ENCODE assay signal across 23 mouse cellular contexts in the genomic region with DNA sequence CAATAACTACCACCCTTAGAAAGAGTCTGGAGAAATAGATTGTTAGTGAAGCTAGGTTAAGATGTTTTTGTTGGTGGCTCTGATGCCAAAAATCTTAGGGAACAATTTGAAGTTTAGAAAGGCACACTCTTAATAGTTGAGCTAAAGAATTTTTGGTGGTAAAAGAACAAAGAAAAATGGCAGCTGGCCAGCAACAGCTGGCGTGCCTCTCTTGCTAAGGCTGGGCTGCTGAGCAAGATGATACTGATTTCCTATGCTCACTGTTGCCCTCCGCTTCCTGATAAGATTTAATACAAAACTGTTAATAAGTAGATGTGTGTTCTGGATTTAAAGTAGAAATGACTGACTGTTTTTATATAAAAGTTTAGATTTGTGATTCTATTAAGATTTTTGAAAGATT. TPM values are rescaled to one million over a fixed set of nuclear protein-coding genes. Genes with fewer than 3 reads are reported as not detected.
DNase-seq lines count a peak whose midpoint lies in the region; ATAC-seq and TF ChIP-seq lines count a peak whose summit lies in the region.
"Had no signal": no experiment of that assay in that cellular context is flagged by ENCODE, and none has a peak within 500 bp of the region (broad histone marks: within the 10 kb centered on the region; RNA-seq: fewer than 3 reads in every experiment).

No protein-coding gene starts in this region.

- no peak overlapping the region for H3K4me2 ChIP-seq in lung, embryonic 14.5 days
- H3K4me2 ChIP-seq: embryonic facial prominence, embryonic 13.5 days; forebrain, embryonic 13.5 days; heart, embryonic 11.5 days; heart, embryonic 15.5 days; hindbrain, embryonic 13.5 days had no signal

- peaks cover 29% of the 10 kb centered on the region for H3K36me3 ChIP-seq in lung, embryonic 14.5 days (ENCODE audit: insufficient read depth)
- H3K36me3 ChIP-seq in MEL (ENCODE audit: control insufficient read depth in 1 of 2, insufficient read depth in 2 of 2, low read length in 2 of 2) = peaks cover 0 to 2% of the 10 kb centered on the region in 2 experiments; a peak in 2 of 4 replicates

- H3K9me3 ChIP-seq in lung, embryonic 14.5 days (ENCODE audit: low read depth, low read length) = no peaks in the 10 kb centered on the region
- no peaks in the 10 kb centered on the region for H3K9me3 ChIP-seq in MEL (replicated peaks; ENCODE audit: insufficient read depth, low read length)
- H3K9me3 ChIP-seq: embryonic facial prominence, embryonic 13.5 days; forebrain, embryonic 13.5 days; heart, embryonic 15.5 days; hindbrain, embryonic 13.5 days had no signal

- ATAC-seq in lung, embryonic 14.5 days (ENCODE audit: insufficient read depth) = no peak
- ATAC-seq: activated CD4-positive, CD25-positive, alpha-beta regulatory T cell, adult 4 months; forebrain, embryonic 13.5 days; forebrain, postnatal 0 days; Patski had no signal

- no peak overlapping the region for H3K9ac ChIP-seq in lung, embryonic 14.5 days
- H3K9ac ChIP-seq in MEL (ENCODE audit: control insufficient read depth, low read depth, low read length, poor library complexity, severe bottlenecking) = no peak overlapping the region
- H3K9ac ChIP-seq: embryonic facial prominence, embryonic 13.5 days; forebrain, embryonic 13.5 days; forebrain, postnatal 0 days; heart, embryonic 15.5 days; hindbrain, embryonic 13.5 days had no signal

- TF ChIP-seq CTCF in lung, embryonic 14.5 days (IDR thresholded peaks at IDR 0.05; ENCODE audit: low read depth) = no peak
- no peak for TF ChIP-seq CTCF in lung, adult 2 months (IDR thresholded peaks at IDR 0.05; ENCODE audit: insufficient read depth, low read length)
- TF ChIP-seq CTCF in MEL (IDR thresholded peaks at IDR 0.05 in 2 of 3, conservative IDR thresholded peaks at IDR 0.05 in 1 of 3; ENCODE audit: control insufficient read depth in 1 of 3, insufficient read depth in 1 of 3, low read depth in 2 of 3, low read length in 3 of 3, poor library complexity in 1 of 3, severe bottlenecking in 1 of 3) = no peak

- no peaks in the 10 kb centered on the region for H3K4me1 ChIP-seq in lung, embryonic 14.5 days (ENCODE audit: insufficient read depth)
- no peaks in the 10 kb centered on the region for H3K4me1 ChIP-seq in lung, adult 2 months (ENCODE audit: control insufficient read depth, insufficient read depth, low read length)
- no peaks in the 10 kb centered on the region for H3K4me1 ChIP-seq in MEL (ENCODE audit: control insufficient read depth in 1 of 2, insufficient read depth in 2 of 2, low read length in 2 of 2)
- H3K4me1 ChIP-seq: embryonic facial prominence, embryonic 13.5 days; forebrain, embryonic 13.5 days; heart, embryonic 15.5 days; hindbrain, embryonic 13.5 days had no signal

- H3K27me3 ChIP-seq in lung, embryonic 14.5 days (ENCODE audit: insufficient read depth, low read length) = no peaks in the 10 kb centered on the region
- H3K27me3 ChIP-seq in MEL (ENCODE audit: control insufficient read depth in 1 of 2, insufficient read depth in 2 of 2, low read length in 2 of 2) = no peaks in the 10 kb centered on the region
- H3K27me3 ChIP-seq: embryonic facial prominence, embryonic 13.5 days; forebrain, embryonic 13.5 days; heart, embryonic 15.5 days; hindbrain, embryonic 13.5 days; Patski had no signal

- no peak for TF ChIP-seq RAD21 in MEL (IDR thresholded peaks at IDR 0.05; ENCODE audit: low read depth, low read length)

- 50% methylated on average over 2 of the region's 2 CpGs for WGBS in lung, embryonic 14.5 days
- WGBS in lung, adult 2 months = 61% methylated on average over 2 of the region's 2 CpGs

- TF ChIP-seq EP300 in MEL (IDR thresholded peaks at IDR 0.05; ENCODE audit: low read depth in 1 of 2, low read length in 2 of 2) = no peak

- peak; percentile 33 for DNase-seq in kidney, postnatal 14 days
- no peak for DNase-seq in kidney, adult 9 months
- DNase-seq in lung, embryonic 14.5 days = peak; percentile 74
- DNase-seq in lung, adult 2 months = no peak
- DNase-seq in MEL (ENCODE audit: low read depth, low spot score) (peak; percentile 21), NIH3T3 (ENCODE audit: low read depth) (peak; percentile 25)
- no peak for DNase-seq in right cerebral cortex, postnatal 14 days
- DNase-seq: adrenal gland, postnatal 14 days; cerebellum, adult 11-12 months; cerebellum, adult 9-10 months; cerebellum, postnatal 25 days; forebrain, postnatal 0 days; gastrocnemius, postnatal 14 days; heart, adult 2 months; heart, postnatal 14 days had no signal

- H3K79me2 ChIP-seq in MEL (ENCODE audit: control insufficient read depth, insufficient read depth, low read length, poor library complexity) = no peaks in the 10 kb centered on the region

- no peak overlapping the region for H3K27ac ChIP-seq in lung, embryonic 14.5 days (ENCODE audit: low read depth)
- H3K27ac ChIP-seq in MEL (ENCODE audit: control insufficient read depth, low read depth, low read length) = no peak overlapping the region
- H3K27ac ChIP-seq: embryonic facial prominence, embryonic 13.5 days; forebrain, embryonic 13.5 days; heart, adult 2 months; heart, embryonic 15.5 days; hindbrain, embryonic 13.5 days had no signal

- no peak overlapping the region for H3K4me3 ChIP-seq in lung, embryonic 14.5 days (ENCODE audit: low read depth, low read length)
- no peak overlapping the region for H3K4me3 ChIP-seq in lung, adult 2 months (replicated peaks; ENCODE audit: extremely low read depth, low read depth, low read length)
- H3K4me3 ChIP-seq in MEL (ENCODE audit: control insufficient read depth in 1 of 2, insufficient read depth in 1 of 2, low read depth in 2 of 2, low read length in 2 of 2) = no peak overlapping the region
- H3K4me3 ChIP-seq: embryonic facial prominence, embryonic 13.5 days; forebrain, embryonic 13.5 days; heart, adult 2 months; heart, embryonic 15.5 days; hindbrain, embryonic 13.5 days had no signal

- TF ChIP-seq POLR2A in lung, adult 2 months (IDR thresholded peaks at IDR 0.05; ENCODE audit: borderline replicate concordance, extremely low read depth, low read depth, low read length) = no peak
- TF ChIP-seq POLR2A in MEL (IDR thresholded peaks at IDR 0.05; ENCODE audit: control insufficient read depth in 1 of 2, insufficient read depth in 1 of 2, low read depth in 1 of 2, low read length in 2 of 2, poor library complexity in 1 of 2) = no peak

TF ChIP-seq in MEL, 35 proteins besides CTCF, POLR2A, EP300 and RAD21:
- TF ChIP-seq USF2 (IDR thresholded peaks at IDR 0.05; ENCODE audit: borderline replicate concordance in 1 of 2, insufficient read depth in 1 of 2, low read depth in 1 of 2, low read length in 2 of 2) (no peak), MAZ (IDR thresholded peaks at IDR 0.05; ENCODE audit: low read depth, low read length) (no peak), CHD2 (IDR thresholded peaks at IDR 0.05; ENCODE audit: low read length) (no peak), ZNF384 (IDR thresholded peaks at IDR 0.05; ENCODE audit: low read depth, low read length) (no peak), MXI1 (IDR thresholded peaks at IDR 0.05; ENCODE audit: low read depth, low read length) (no peak), ETS1 (IDR thresholded peaks at IDR 0.05; ENCODE audit: low read depth, low read length) (no peak), ZKSCAN1 (IDR thresholded peaks at IDR 0.05; ENCODE audit: low read depth, low read length) (no peak), CHD1 (IDR thresholded peaks at IDR 0.05; ENCODE audit: low read depth, low read length) (no peak), RCOR1 (IDR thresholded peaks at IDR 0.05; ENCODE audit: low read depth, low read length) (no peak), SMC3 (IDR thresholded peaks at IDR 0.05; ENCODE audit: low read depth, low read length) (no peak), POLR2AphosphoS5 (IDR thresholded peaks at IDR 0.05; ENCODE audit: borderline replicate concordance, low read depth, low read length) (no peak), E2F4 (IDR thresholded peaks at IDR 0.05; ENCODE audit: borderline replicate concordance, low read depth, low read length) (no peak), MYB (IDR thresholded peaks at IDR 0.05; ENCODE audit: low read depth, low read length) (no peak), ZC3H11A (IDR thresholded peaks at IDR 0.05; ENCODE audit: low read depth, low read length) (no peak)

RNA-seq across cellular contexts. Expression of a gene that starts 13.6 kb away (rescaled TPM):
- 1.6 TPM in 1 of 2 replicates, not detected in the other for polyA plus RNA-seq in lung, embryonic 14.5 days (2014; fragmentation: Nextera tagmentation; extraction: Ambion mirVana)
- polyA plus RNA-seq in lung, adult 2 months (2012; rRNA removed) = 0.91 and 2.2 TPM in 2 replicates
- not detected in 2 replicates for total RNA-seq in MEL (2012; rRNA removed)
- not detected for polyA plus RNA-seq in MEL (2012; ENCODE audit: insufficient read depth in 1 of 2, insufficient read length in 2 of 2, low read depth in 1 of 2, low replicate concordance in 2 of 2, missing spikeins in 1 of 2)
- total RNA-seq: hematopoietic stem cell, adult 5-6 weeks had no signal
- polyA plus RNA-seq: activated CD4-positive, CD25-positive, alpha-beta regulatory T cell, adult 4 months; embryonic facial prominence, embryonic 13.5 days; forebrain, embryonic 13.5 days; forebrain, postnatal 0 days had no signal

RNA-seq across cellular contexts. Expression of a gene that starts 20.4 kb away (rescaled TPM):
- polyA plus RNA-seq in lung, embryonic 14.5 days (2014; fragmentation: Nextera tagmentation; extraction: Ambion mirVana) = 26.2 TPM in 2 replicates
- 19.7 and 23.3 TPM in 2 replicates for polyA plus RNA-seq in lung, adult 2 months (2012; rRNA removed)
- total RNA-seq in MEL (2012; rRNA removed) = 15.3 and 19.9 TPM in 2 replicates
- 10 to 100 TPM in 1 of 2 experiments, not detected in 1; 19.1 TPM for polyA plus RNA-seq in MEL (2012; ENCODE audit: insufficient read depth in 1 of 2, insufficient read length in 2 of 2, low read depth in 1 of 2, low replicate concordance in 2 of 2, missing spikeins in 1 of 2)

RNA-seq across cellular contexts. Expression of a gene that starts 20.4 kb away (rescaled TPM):
- polyA plus RNA-seq in lung, embryonic 14.5 days (2014; fragmentation: Nextera tagmentation; extraction: Ambion mirVana) = 36.8 and 44.0 TPM in 2 replicates
- 35.4 and 39.4 TPM in 2 replicates for polyA plus RNA-seq in lung, adult 2 months (2012; rRNA removed)
- total RNA-seq in MEL (2012; rRNA removed) = 9.3 and 11.8 TPM in 2 replicates
- polyA plus RNA-seq in MEL (2012; ENCODE audit: insufficient read depth in 1 of 2, insufficient read length in 2 of 2, low read depth in 1 of 2, low replicate concordance in 2 of 2, missing spikeins in 1 of 2) = 10 to 100 TPM in 1 of 2 experiments, not detected in 1; 20.3 TPM

Comparison
In these comparisons a context has a peak if more than half of its experiments do, and no peak if none do; other contexts are left out.
1. DNase-seq: peak in kidney, postnatal 14 days (single experiment), lung, embryonic 14.5 days (single experiment), MEL (single experiment) and NIH3T3 (single experiment); none in kidney, adult 9 months (single experiment), lung, adult 2 months (single experiment) and right cerebral cortex, postnatal 14 days (single experiment).